Mouse (Mus musculus) gastrocnemius, adult 2 months (tissue): ENCODE results near the gene Pkmyt1. TPM values are rescaled to one million over a fixed set of nuclear protein-coding genes. Genes with fewer than 3 reads are reported as not detected.

Experiments used
- DNase-seq: peaks from one replicate; pipeline ENCODE4 v3.0.0; 2022
- H3K27ac ChIP-seq: fragments of 200-600 bp; 2 replicates; pipeline ENCODE4 v1.8.1; 2022; ENCODE audit warnings: mild to moderate bottlenecking
- H3K4me3 ChIP-seq: fragments of 200-600 bp; 2 replicates; pipeline ENCODE4 v1.8.1; 2022; ENCODE audit warnings: mild to moderate bottlenecking, moderate library complexity
- CTCF ChIP-seq: fragments of 200-600 bp; IDR thresholded peaks from 2 replicates; pipeline ENCODE4 v1.8.1; 2022; ENCODE audit warnings: antibody characterized with exemption, mild to moderate bottlenecking, moderate library complexity
- intact Hi-C: fragments of 180-260 bp; cut with DNase I; formaldehyde crosslinking; loops from one replicate; pipeline ENCODE4 v1.15.1; 2025
- long read RNA-seq, 2 experiments: library from polyadenylated mRNA; stranded (forward); transcript quantifications; one replicate each; pipeline ENCODE4 v2.0.0; 2021
- total RNA-seq, 2 experiments: library from RNA; stranded (reverse); gene quantifications; 2 replicates each; pipeline ENCODE4 v1.2.3; 2021

The Pkmyt1 gene
- total RNA-seq = under 1 TPM; 0.53 to 0.64 TPM
- long read RNA-seq, experiment 1 = 0 reads
- long read RNA-seq, experiment 2, partial matches to known transcripts = 0 of 5 reads
- long read RNA-seq, experiment 2, other reads (novel, unspliced or antisense) = 2 of 5 reads

GRCm38 (mm10) chr17:23725999-23726757 lies at the start of gene Pkmyt1:
Gene Pkmyt1 (plus strand): TSS chr17:23726336.
- TF ChIP-seq CTCF = no peak
- peak within 1 kb of the TSS; percentile 88 for H3K27ac ChIP-seq
- peak; percentile 97 for DNase-seq
- intact Hi-C loops = loop anchor here (10.0 kb wide), 1 partner anchor 531 kb away; the partner anchor contains the start of gene Zfp40
- peak within 1 kb of the TSS; percentile 93 for H3K4me3 ChIP-seq

DNA sequence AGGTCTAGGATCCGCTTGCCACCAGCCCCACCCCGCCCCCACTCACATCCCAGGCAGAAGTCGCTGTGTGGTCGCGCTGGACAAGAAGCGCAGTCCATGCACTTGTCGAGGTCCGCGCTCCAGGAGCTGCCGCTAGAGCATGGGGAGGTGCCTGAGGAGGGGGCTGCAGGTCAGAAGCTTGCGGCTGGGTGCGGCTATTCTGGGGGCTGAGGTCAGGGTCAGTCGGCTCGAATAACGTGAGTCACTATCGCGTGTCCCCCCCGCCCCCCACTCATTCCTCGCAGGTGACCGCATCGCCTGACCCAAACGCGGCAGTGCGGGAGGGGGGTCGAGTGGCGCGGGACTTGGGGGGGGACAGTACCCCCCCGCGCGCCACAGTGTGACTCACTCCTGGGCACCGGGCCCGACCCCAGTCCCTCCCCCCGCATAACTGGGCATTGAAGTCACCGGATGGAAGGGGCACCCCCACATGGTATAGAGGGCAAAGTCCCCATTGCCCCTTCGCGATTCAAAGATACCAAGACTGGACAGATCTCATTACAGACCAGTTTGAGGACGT lies 49.6 kb upstream of the Pkmyt1 start:
- intact Hi-C loops = loop anchor here (2.0 kb wide), 1 partner anchor 26 kb away; no protein-coding TSS in a partner anchor
- Histone ChIP-seq H3K4me3 (peak overlapping the region; percentile 78), H3K27ac (peak overlapping the region; percentile 93)
- DNase-seq = peak; percentile 76
- TF ChIP-seq CTCF = no peak

DNA sequence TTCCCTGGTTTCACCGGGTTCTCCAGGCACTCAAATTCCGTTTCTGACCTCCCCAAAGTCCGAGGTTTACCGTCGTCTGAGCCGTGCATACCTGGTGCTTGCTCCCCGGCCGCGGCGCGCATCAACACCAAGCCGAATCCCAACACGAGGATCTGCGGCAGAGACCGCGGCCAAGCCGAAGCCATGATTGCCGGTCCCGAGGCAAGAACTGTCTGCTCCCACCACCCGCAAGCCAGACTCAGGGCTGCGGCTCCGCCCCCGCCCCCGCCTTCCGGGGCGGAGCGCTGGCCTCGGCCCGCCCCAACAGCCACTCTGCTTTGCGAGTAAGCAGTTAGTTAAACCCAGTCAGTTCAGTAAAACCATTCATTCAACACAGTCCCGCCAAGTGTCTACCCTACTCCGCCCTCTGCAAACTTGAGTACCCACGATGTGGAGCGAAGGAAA lies 48.9 kb upstream of the Pkmyt1 start, which contains the start of gene Tnfrsf12a:
Gene Tnfrsf12a (minus strand): TSS at position 233 of the 444 bp plus-strand sequence.
- Histone ChIP-seq H3K27ac (peak within 1 kb of the TSS; percentile 93), H3K4me3 (peak within 1 kb of the TSS; percentile 78)
- intact Hi-C loops = loop anchor here (2.0 kb wide), 1 partner anchor 26 kb away; no protein-coding TSS in a partner anchor
- peak; percentile 89 for DNase-seq
- no peak for TF ChIP-seq CTCF

DNA sequence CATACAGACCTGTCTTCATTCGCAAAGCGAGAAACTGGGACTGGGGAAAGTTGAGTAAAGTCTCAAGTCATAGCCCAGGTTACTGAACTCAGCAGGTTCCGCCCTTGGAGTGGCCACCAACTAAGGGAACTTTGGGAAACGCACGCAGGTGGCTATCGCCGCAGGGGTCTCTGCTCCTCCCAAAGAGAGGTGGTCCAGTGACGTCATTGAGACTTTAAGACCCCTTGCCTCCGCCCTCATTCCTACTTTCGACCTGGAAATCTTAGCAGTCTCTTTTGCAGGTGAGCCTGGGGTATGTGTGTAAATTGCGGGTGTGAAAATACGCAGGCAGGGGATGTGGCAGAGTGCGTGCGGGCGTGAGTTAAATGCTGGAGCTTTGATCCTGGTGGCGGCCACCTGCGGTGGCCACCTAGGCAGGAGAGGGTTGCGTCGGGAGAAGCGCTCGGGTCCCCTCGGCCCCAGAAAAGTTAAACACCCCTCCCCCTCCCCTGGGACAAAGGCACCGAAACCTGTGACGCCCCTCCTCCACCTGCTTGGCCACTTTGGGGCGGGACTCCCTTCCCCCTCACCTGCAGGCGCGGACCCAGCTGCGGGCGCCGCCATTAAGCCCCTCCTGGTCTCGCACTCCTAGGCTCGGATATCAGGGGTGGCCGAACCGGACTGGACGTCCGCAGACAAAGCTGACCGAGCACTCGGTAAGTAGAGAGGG lies 46.9 kb upstream of the Pkmyt1 start, which contains the start of gene Cldn6:
Gene Cldn6 (plus strand): TSS at position 123 of the 709 bp plus-strand sequence.
- no peak for DNase-seq
- Histone ChIP-seq H3K27ac (no peak within 1 kb of the TSS), H3K4me3 (no peak within 1 kb of the TSS)
- intact Hi-C loops = no loop called here
- TF ChIP-seq CTCF = no peak

GRCm38 (mm10) chr17:23680336-23680735 lies 45.8 kb upstream of the Pkmyt1 start:
- no peak for DNase-seq
- TF ChIP-seq CTCF = no peak
- intact Hi-C loops = no loop called here
- no peak overlapping the region for H3K4me3 ChIP-seq
- H3K27ac ChIP-seq = no peak overlapping the region

DNA sequence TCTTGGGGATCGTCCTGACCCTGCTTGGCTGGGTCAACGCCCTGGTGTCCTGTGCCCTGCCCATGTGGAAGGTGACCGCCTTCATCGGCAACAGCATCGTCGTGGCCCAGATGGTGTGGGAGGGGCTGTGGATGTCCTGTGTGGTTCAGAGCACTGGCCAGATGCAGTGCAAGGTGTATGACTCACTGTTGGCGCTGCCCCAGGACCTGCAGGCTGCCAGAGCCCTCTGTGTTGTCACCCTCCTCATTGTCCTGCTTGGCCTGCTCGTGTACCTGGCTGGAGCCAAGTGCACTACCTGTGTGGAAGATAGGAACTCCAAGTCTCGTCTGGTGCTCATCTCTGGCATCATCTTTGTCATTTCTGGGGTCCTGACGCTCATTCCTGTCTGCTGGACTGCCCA lies 45.0 kb upstream of the Pkmyt1 start:
- no peak overlapping the region for H3K4me3 ChIP-seq
- no peak for TF ChIP-seq CTCF
- peak; percentile 18 for DNase-seq
- intact Hi-C loops = no loop called here
- H3K27ac ChIP-seq = no peak overlapping the region

- intact Hi-C loops = no loop called here
- peak; percentile 2 for DNase-seq
- no peak overlapping the region for H3K4me3 ChIP-seq
- no peak for TF ChIP-seq CTCF
- no peak overlapping the region for H3K27ac ChIP-seq
These were observed 44.0 kb upstream of the Pkmyt1 start for GRCm38 (mm10) chr17:23682092-23682491.

GRCm38 (mm10) chr17:23682530-23682929 lies 43.6 kb upstream of the Pkmyt1 start:
- Histone ChIP-seq H3K27ac (no peak overlapping the region), H3K4me3 (no peak overlapping the region)
- intact Hi-C loops = no loop called here
- DNase-seq = no peak
- no peak for TF ChIP-seq CTCF

DNA sequence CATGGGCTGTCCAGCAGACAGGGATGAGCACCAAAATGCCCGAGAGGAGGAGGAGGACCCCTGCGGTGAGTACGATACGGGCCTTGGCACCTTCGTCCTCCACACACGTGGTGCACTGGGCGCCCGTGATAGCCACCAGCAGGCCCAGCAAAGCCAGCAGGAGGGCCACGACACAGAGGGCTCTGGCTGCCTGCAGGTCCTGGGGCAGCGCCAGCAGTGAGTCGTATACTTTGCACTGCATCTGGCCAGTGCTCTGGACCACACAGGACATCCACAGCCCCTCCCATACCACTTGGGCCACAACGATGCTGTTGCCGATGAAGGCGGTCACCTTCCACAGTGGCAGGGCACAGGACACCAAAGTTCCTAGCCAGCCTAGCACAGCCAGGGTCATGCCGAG lies 42.9 kb upstream of the Pkmyt1 start:
- intact Hi-C loops = no loop called here
- no peak overlapping the region for H3K27ac ChIP-seq
- H3K4me3 ChIP-seq = no peak overlapping the region; the same call in 1 of the 2 replicates
- TF ChIP-seq CTCF = no peak
- DNase-seq = no peak

DNA sequence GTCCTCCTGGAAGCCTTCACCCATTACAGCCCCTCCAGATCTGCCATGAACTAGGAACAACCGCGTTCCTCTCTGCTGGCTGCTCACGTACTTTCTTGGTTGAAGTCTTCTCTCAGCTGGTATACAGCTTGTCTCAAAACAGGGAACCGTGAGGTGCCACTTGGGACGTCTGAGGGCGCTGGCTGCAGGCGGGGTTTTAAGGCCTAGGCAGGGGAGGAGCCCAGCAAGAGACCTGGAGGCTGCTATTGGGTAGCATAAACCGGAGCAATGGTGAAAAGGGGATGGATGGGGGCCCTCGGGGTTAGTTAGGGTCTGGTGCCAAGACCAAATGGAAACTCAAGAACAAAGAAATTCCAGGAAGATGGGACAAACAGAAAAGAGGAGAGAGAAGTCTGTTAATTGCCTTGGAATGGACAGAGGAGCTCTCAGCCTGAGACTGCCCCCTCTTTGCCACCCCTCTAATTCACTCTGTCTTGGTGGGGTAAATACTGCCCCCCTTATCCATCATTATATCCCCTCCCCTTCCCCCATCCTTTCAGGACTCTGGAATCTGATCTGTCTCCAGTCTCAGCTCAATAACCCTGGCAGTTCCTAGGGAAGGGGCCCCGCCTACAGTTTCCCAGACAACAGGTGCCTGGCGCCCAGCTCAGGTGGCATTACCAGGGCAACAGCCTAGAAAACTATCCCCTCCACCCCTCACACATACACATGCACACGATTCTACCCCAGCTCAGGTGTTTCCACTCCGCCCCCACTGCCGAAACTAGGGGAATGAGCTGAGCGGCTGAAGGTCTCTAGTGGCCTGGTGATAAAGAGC lies 42.1 kb upstream of the Pkmyt1 start, which contains the start of gene Cldn9:
Gene Cldn9 (minus strand): TSS at position 171 of the 817 bp plus-strand sequence.
- TF ChIP-seq CTCF = no peak
- intact Hi-C loops = no loop called here
- Histone ChIP-seq H3K4me3 (no peak within 1 kb of the TSS; the same call in 1 of the 2 replicates), H3K27ac (no peak within 1 kb of the TSS)
- DNase-seq = no peak

GRCm38 (mm10) chr17:23694491-23694890 lies 31.6 kb upstream of the Pkmyt1 start:
- intact Hi-C loops = no loop called here
- Histone ChIP-seq H3K27ac (no peak overlapping the region), H3K4me3 (no peak overlapping the region)
- no peak for TF ChIP-seq CTCF
- DNase-seq = no peak

GRCm38 (mm10) chr17:23695801-23696200 lies 30.3 kb upstream of the Pkmyt1 start:
- no peak for DNase-seq
- TF ChIP-seq CTCF = no peak
- Histone ChIP-seq H3K4me3 (no peak overlapping the region), H3K27ac (no peak overlapping the region)
- intact Hi-C loops = no loop called here
